In genomic region chr16:21818629-21819028, GRCm38 (mm10) we compare ENCODE assay signal across 10 mouse cellular contexts. TPM values are rescaled to one million over a fixed set of nuclear protein-coding genes. Genes with fewer than 3 reads are reported as not detected.
DNase-seq lines count a peak whose midpoint lies in the region; ATAC-seq and TF ChIP-seq lines count a peak whose summit lies in the region.
"Had no signal": no experiment of that assay in that cellular context is flagged by ENCODE, and none has a peak within 500 bp of the region (broad histone marks: within the 10 kb centered on the region; RNA-seq: fewer than 3 reads in every experiment).

No protein-coding gene starts in this region.

- no peaks in the 10 kb centered on the region for H3K9me3 ChIP-seq in heart, embryonic 10.5 days
- no peaks in the 10 kb centered on the region for H3K9me3 ChIP-seq in liver, embryonic 14.5 days (ENCODE audit: control insufficient read depth, low read length)
- H3K9me3 ChIP-seq: limb, embryonic 15.5 days had no signal

- no peak overlapping the region for H3K27ac ChIP-seq in heart, embryonic 10.5 days
- no peak overlapping the region for H3K27ac ChIP-seq in liver, embryonic 14.5 days
- no peak overlapping the region for H3K27ac ChIP-seq in thymus, adult 2 months (ENCODE audit: control insufficient read depth, insufficient read depth, low read length)
- H3K27ac ChIP-seq: limb, embryonic 15.5 days had no signal

- no peak for TF ChIP-seq CTCF in liver, embryonic 14.5 days (IDR thresholded peaks at IDR 0.05; ENCODE audit: low read depth)
- TF ChIP-seq CTCF in thymus, adult 2 months (IDR thresholded peaks at IDR 0.05; ENCODE audit: borderline replicate concordance, control insufficient read depth, extremely low read depth, insufficient read depth, low read length, poor library complexity) = no peak

- ATAC-seq in liver, embryonic 14.5 days (ENCODE audit: insufficient read depth) = peak; percentile 59; the same call in 1 of the 2 replicates

- no peak for TF ChIP-seq POLR2A in thymus, adult 2 months (IDR thresholded peaks at IDR 0.05; ENCODE audit: control insufficient read depth, extremely low read depth, insufficient read depth, low read length, poor library complexity)

- WGBS in heart, embryonic 10.5 days = 65% methylated on average over 8 of the region's 8 CpGs
- 59% methylated on average over 8 of the region's 8 CpGs for WGBS in liver, embryonic 14.5 days (ENCODE audit: insufficient replicate concordance)
- WGBS in thymus, adult 2 months = 83% methylated on average over 8 of the region's 8 CpGs

- H3K27me3 ChIP-seq in heart, embryonic 10.5 days (ENCODE audit: insufficient read depth, poor library complexity, severe bottlenecking) = no peaks in the 10 kb centered on the region
- H3K27me3 ChIP-seq in liver, embryonic 14.5 days (ENCODE audit: control insufficient read depth, insufficient read depth, low read length) = no peaks in the 10 kb centered on the region
- H3K27me3 ChIP-seq in thymus, adult 2 months (ENCODE audit: control insufficient read depth, insufficient read depth, low read length) = no peaks in the 10 kb centered on the region
- H3K27me3 ChIP-seq: limb, embryonic 15.5 days had no signal

- no peaks in the 10 kb centered on the region for H3K36me3 ChIP-seq in heart, embryonic 10.5 days
- no peaks in the 10 kb centered on the region for H3K36me3 ChIP-seq in liver, embryonic 14.5 days (replicated peaks; ENCODE audit: control insufficient read depth, insufficient read depth, low read depth)
- no peaks in the 10 kb centered on the region for H3K36me3 ChIP-seq in thymus, adult 2 months (ENCODE audit: control insufficient read depth, insufficient read depth, low read length)
- H3K36me3 ChIP-seq: limb, embryonic 15.5 days had no signal

- no peak for TF ChIP-seq EP300 in liver, embryonic 14.5 days (IDR thresholded peaks at IDR 0.05; ENCODE audit: low read depth)

- no peak overlapping the region for H3K4me2 ChIP-seq in liver, embryonic 14.5 days (ENCODE audit: low read depth)
- H3K4me2 ChIP-seq: limb, embryonic 15.5 days had no signal

- H3K9ac ChIP-seq in liver, embryonic 14.5 days (replicated peaks) = no peak overlapping the region
- H3K9ac ChIP-seq: limb, embryonic 15.5 days had no signal

- no peak overlapping the region for H3K4me3 ChIP-seq in heart, embryonic 10.5 days
- H3K4me3 ChIP-seq in liver, embryonic 14.5 days (ENCODE audit: insufficient read depth in 1 of 2, low read depth in 2 of 2, low read length in 2 of 2) = no peak overlapping the region
- H3K4me3 ChIP-seq in thymus, adult 2 months (ENCODE audit: control insufficient read depth, insufficient read depth, low read length) = no peak overlapping the region
- H3K4me3 ChIP-seq: limb, embryonic 15.5 days had no signal

- peak; percentile 41 to 50 for DNase-seq in heart, adult 18-20 months
- DNase-seq in heart, embryonic 10.5 days (ENCODE audit: low spot score) = no peak
- DNase-seq in Muller cell, postnatal 12 days (ENCODE audit: inconsistent ontology term) = peak; percentile 43
- DNase-seq in kidney, adult 11 months = peak; percentile 84
- DNase-seq in liver, embryonic 14.5 days (ENCODE audit: low read depth in 3 of 3, low spot score in 3 of 3) = peak in 1 of 3 experiments; percentile 20
- no peak for DNase-seq in spleen, postnatal 4 days (ENCODE audit: low spot score in 2 of 2)
- DNase-seq in thymus, adult 2 months = no peak
- no peak for DNase-seq in testis, postnatal 10 days (ENCODE audit: low spot score)
- DNase-seq: cerebellum, adult 11-12 months had no signal

- H3K4me1 ChIP-seq in heart, embryonic 10.5 days = no peaks in the 10 kb centered on the region
- peaks cover 0 to 16% of the 10 kb centered on the region in 2 experiments; a peak in 3 of 4 replicates for H3K4me1 ChIP-seq in liver, embryonic 14.5 days (replicated peaks; ENCODE audit: control insufficient read depth in 2 of 2, insufficient read depth in 2 of 2, low read length in 1 of 2)
- peaks cover 7% of the 10 kb centered on the region for H3K4me1 ChIP-seq in thymus, adult 2 months (replicated peaks; ENCODE audit: control insufficient read depth, insufficient read depth, low read length)
- H3K4me1 ChIP-seq: limb, embryonic 15.5 days had no signal

RNA-seq across cellular contexts. Expression of gene Map3k13, which starts 24.5 kb away (rescaled TPM):
- under 1 TPM; 0.77 to 0.87 TPM for total RNA-seq in heart, adult 18-20 months (2021)
- polyA plus RNA-seq in heart, embryonic 10.5 days (2016; fragmentation: Nextera tagmentation; extraction: Ambion mirVana) = 0.48 and 0.63 TPM in 2 replicates
- 0.50 and 0.61 TPM in 2 replicates for polyA plus RNA-seq in liver, embryonic 14.5 days (2012; rRNA removed)
- polyA plus RNA-seq in liver, embryonic 14.5 days (2014; fragmentation: Nextera tagmentation; extraction: Ambion mirVana) = 0.30 and 0.38 TPM in 2 replicates
- polyA plus RNA-seq in thymus, adult 2 months (2012; rRNA removed) = 2.0 and 2.3 TPM in 2 replicates

RNA-seq across cellular contexts. Expression of gene Ehhadh, which starts 31.0 kb away (rescaled TPM):
- 10 to 100 TPM; 12.2 to 19.0 TPM for total RNA-seq in heart, adult 18-20 months (2021)
- polyA plus RNA-seq in heart, embryonic 10.5 days (2016; fragmentation: Nextera tagmentation; extraction: Ambion mirVana) = 2.3 and 3.5 TPM in 2 replicates
- polyA plus RNA-seq in liver, embryonic 14.5 days (2012; rRNA removed) = 6.1 and 7.7 TPM in 2 replicates
- polyA plus RNA-seq in liver, embryonic 14.5 days (2014; fragmentation: Nextera tagmentation; extraction: Ambion mirVana) = 8.1 and 8.2 TPM in 2 replicates
- 8.0 and 9.6 TPM in 2 replicates for polyA plus RNA-seq in thymus, adult 2 months (2012; rRNA removed)

Comparison
In these comparisons a context has a peak if more than half of its experiments do, and no peak if none do; other contexts are left out.
1. DNase-seq: peak in heart, adult 18-20 months (2 of 2), Muller cell, postnatal 12 days (single experiment) and kidney, adult 11 months (single experiment); none in heart, embryonic 10.5 days (single experiment), spleen, postnatal 4 days (0 of 2), thymus, adult 2 months (single experiment) and testis, postnatal 10 days (single experiment).